In genomic region chr8:123213118-123213772, GRCm38 (mm10) we compare ENCODE assay signal across 8 mouse cellular contexts. TPM values are rescaled to one million over a fixed set of nuclear protein-coding genes. Genes with fewer than 3 reads are reported as not detected.
DNase-seq lines count a peak whose midpoint lies in the region; ATAC-seq and TF ChIP-seq lines count a peak whose summit lies in the region.

No protein-coding gene starts in this region.

- WGBS in intestine, embryonic 15.5 days = 15% methylated on average over 22 of the region's 22 CpGs

- H3ac ChIP-seq in myocyte (ENCODE audit: control insufficient read depth, insufficient read length) = peak overlapping the region; percentile 63

- peak; percentile 21 for ATAC-seq in erythroblast, adult 5-6 weeks (replicated peaks; ENCODE audit: low FRiP score, poor library complexity, severe bottlenecking)
- peak; percentile 42 for ATAC-seq in intestine, embryonic 15.5 days

- peak overlapping the region; percentile 80 for H3K4me2 ChIP-seq in intestine, embryonic 15.5 days (replicated peaks)
- peak overlapping the region; percentile 87 for H3K4me2 ChIP-seq in myocyte (ENCODE audit: low read depth)

- no peaks in the 10 kb centered on the region for H3K9me3 ChIP-seq in intestine, embryonic 15.5 days

- H3K79me2 ChIP-seq in myocyte (ENCODE audit: control insufficient read depth, insufficient read depth) = peaks cover 15% of the 10 kb centered on the region

- TF ChIP-seq CTCF in layer of hippocampus, adult 2 months (conservative IDR thresholded peaks at IDR 0.05) = peak; percentile 1; the same call in 1 of the 2 replicates

- peaks cover 19% of the 10 kb centered on the region for H3K36me3 ChIP-seq in intestine, embryonic 15.5 days
- H3K36me3 ChIP-seq in myocyte (ENCODE audit: control insufficient read depth, insufficient read depth) = peaks cover 11% of the 10 kb centered on the region

- peak overlapping the region; percentile 84 for H3K4me3 ChIP-seq in layer of hippocampus, adult 2 months
- H3K4me3 ChIP-seq in intestine, embryonic 15.5 days (replicated peaks) = peak overlapping the region; percentile 89
- peak overlapping the region; percentile 85 for H3K4me3 ChIP-seq in myocyte

- TF ChIP-seq POLR2A in myocyte (IDR thresholded peaks at IDR 0.05; ENCODE audit: insufficient read length, low read depth) = no peak

- H3K4me1 ChIP-seq in intestine, embryonic 15.5 days (replicated peaks) = peaks cover 13% of the 10 kb centered on the region

- DNase-seq in layer of hippocampus, adult 2 months (ENCODE audit: low spot score in 2 of 2) = no peak
- DNase-seq in layer of hippocampus, adult 9-10 months (ENCODE audit: low spot score) = no peak
- no peak for DNase-seq in right cerebral cortex, postnatal 10 days (ENCODE audit: low spot score in 2 of 2)
- no peak for DNase-seq in left cerebral cortex, adult 18-20 months (ENCODE audit: low spot score in 2 of 2)
- DNase-seq in c-Kit-positive CD71-positive TER-119-positive erythroid progenitor cells, embryonic 14.5 days (ENCODE audit: low spot score) = no peak

- no peaks in the 10 kb centered on the region for H3K27me3 ChIP-seq in intestine, embryonic 15.5 days (replicated peaks)
- H3K27me3 ChIP-seq in myocyte (ENCODE audit: control insufficient read depth, insufficient read depth, insufficient read length) = no peaks in the 10 kb centered on the region

- peak overlapping the region; percentile 91 for H3K27ac ChIP-seq in layer of hippocampus, adult 2 months
- peak overlapping the region; percentile 55; the same call in 1 of the 2 replicates for H3K27ac ChIP-seq in intestine, embryonic 15.5 days

- peak overlapping the region; percentile 92 for H3K9ac ChIP-seq in intestine, embryonic 15.5 days

TF ChIP-seq in myocyte, 11 proteins besides CTCF, POLR2A, EP300 and RAD21:
- no peak for TF ChIP-seq E2F4 (IDR thresholded peaks at IDR 0.05; ENCODE audit: insufficient read depth)
- no peak for TF ChIP-seq MYOG (IDR thresholded peaks at IDR 0.05; ENCODE audit: control insufficient read depth in 1 of 3, insufficient read depth in 1 of 3, insufficient read length in 2 of 3, low read depth in 2 of 3)
- TF ChIP-seq SRF (IDR thresholded peaks at IDR 0.05; ENCODE audit: control insufficient read depth, insufficient read length, low read depth) = no peak
- TF ChIP-seq TCF12 (IDR thresholded peaks at IDR 0.05; ENCODE audit: insufficient read depth, poor library complexity, severe bottlenecking) = no peak
- no peak for TF ChIP-seq MYOD1 (IDR thresholded peaks at IDR 0.05; ENCODE audit: control insufficient read depth in 1 of 3, insufficient read length in 2 of 3, low read depth in 2 of 3)
- TF ChIP-seq MAX (IDR thresholded peaks at IDR 0.05; ENCODE audit: low read depth) = no peak
- no peak for TF ChIP-seq REST (IDR thresholded peaks at IDR 0.05; ENCODE audit: insufficient read depth, insufficient read length)

RNA-seq across cellular contexts. Expression of gene Spata33, which starts 0.6 kb away (rescaled TPM):
- total RNA-seq in layer of hippocampus, adult 2 months (2021) = 1 to 10 TPM; 6.5 to 7.1 TPM
- not detected in 2 replicates for total RNA-seq in erythroblast, adult 5-6 weeks (2015; ENCODE audit: low replicate concordance)
- total RNA-seq in erythroblast, adult 5-6 weeks (2017; ENCODE audit: low replicate concordance) = not detected in 2 replicates
- 1.8 and 2.3 TPM in 2 replicates for polyA plus RNA-seq in intestine, embryonic 15.5 days (2015; fragmentation: Nextera tagmentation; extraction: Ambion mirVana)
- polyA plus RNA-seq in myocyte (2012; fragmentation: generic; extraction: Trizol) = 2.5 TPM
- total RNA-seq in left cerebral cortex, adult 18-20 months (2021) = 1 to 10 TPM; 5.9 to 9.8 TPM

RNA-seq across cellular contexts. Expression of gene Chmp1a, which starts 0.7 kb away (rescaled TPM):
- total RNA-seq in layer of hippocampus, adult 2 months (2021) = 100 to 1,000 TPM; 102 to 111 TPM
- total RNA-seq in erythroblast, adult 5-6 weeks (2015; ENCODE audit: low replicate concordance) = 19.2 and 24.9 TPM in 2 replicates
- total RNA-seq in erythroblast, adult 5-6 weeks (2017; ENCODE audit: low replicate concordance) = 17.0 and 24.1 TPM in 2 replicates
- polyA plus RNA-seq in intestine, embryonic 15.5 days (2015; fragmentation: Nextera tagmentation; extraction: Ambion mirVana) = 142 and 148 TPM in 2 replicates
- 114 TPM for polyA plus RNA-seq in myocyte (2012; fragmentation: generic; extraction: Trizol)
- total RNA-seq in left cerebral cortex, adult 18-20 months (2021) = 100 to 1,000 TPM in 1 of 2 experiments, 10 to 100 TPM in 1; 88.7 to 103 TPM

RNA-seq across cellular contexts. Expression of gene Cdk10, which starts 11.4 kb away (rescaled TPM):
- 10 to 100 TPM; 93.9 to 98.8 TPM for total RNA-seq in layer of hippocampus, adult 2 months (2021)
- total RNA-seq in erythroblast, adult 5-6 weeks (2015; ENCODE audit: low replicate concordance) = 3.1 and 5.6 TPM in 2 replicates
- 3.0 and 7.5 TPM in 2 replicates for total RNA-seq in erythroblast, adult 5-6 weeks (2017; ENCODE audit: low replicate concordance)
- polyA plus RNA-seq in intestine, embryonic 15.5 days (2015; fragmentation: Nextera tagmentation; extraction: Ambion mirVana) = 24.2 and 25.4 TPM in 2 replicates
- 31.0 TPM for polyA plus RNA-seq in myocyte (2012; fragmentation: generic; extraction: Trizol)
- 10 to 100 TPM; 94.7 to 98.6 TPM for total RNA-seq in left cerebral cortex, adult 18-20 months (2021)

RNA-seq across cellular contexts. Expression of gene Spata2l, which starts 22.8 kb away (rescaled TPM):
- total RNA-seq in layer of hippocampus, adult 2 months (2021) = 10 to 100 TPM; 71.4 to 75.0 TPM
- 2.3 TPM in 1 of 2 replicates, not detected in the other for total RNA-seq in erythroblast, adult 5-6 weeks (2015; ENCODE audit: low replicate concordance)
- 0.56 and 2.0 TPM in 2 replicates for total RNA-seq in erythroblast, adult 5-6 weeks (2017; ENCODE audit: low replicate concordance)
- polyA plus RNA-seq in intestine, embryonic 15.5 days (2015; fragmentation: Nextera tagmentation; extraction: Ambion mirVana) = 5.4 and 5.5 TPM in 2 replicates
- 1.1 TPM for polyA plus RNA-seq in myocyte (2012; fragmentation: generic; extraction: Trizol)
- total RNA-seq in left cerebral cortex, adult 18-20 months (2021) = 10 to 100 TPM; 79.4 to 82.0 TPM

RNA-seq across cellular contexts. Expression of gene Dpep1, which starts 27.2 kb away (rescaled TPM):
- under 1 TPM in 1 of 2 experiments, not detected in 1; 0.37 TPM for total RNA-seq in layer of hippocampus, adult 2 months (2021)
- 1.3 TPM in 1 of 2 replicates, not detected in the other for total RNA-seq in erythroblast, adult 5-6 weeks (2015; ENCODE audit: low replicate concordance)
- not detected in 2 replicates for total RNA-seq in erythroblast, adult 5-6 weeks (2017; ENCODE audit: low replicate concordance)
- 3.9 and 5.4 TPM in 2 replicates for polyA plus RNA-seq in intestine, embryonic 15.5 days (2015; fragmentation: Nextera tagmentation; extraction: Ambion mirVana)
- polyA plus RNA-seq in myocyte (2012; fragmentation: generic; extraction: Trizol) = 12.9 TPM
- not detected for total RNA-seq in left cerebral cortex, adult 18-20 months (2021)

Comparison
In these comparisons a context has a peak if more than half of its experiments do, and no peak if none do; other contexts are left out.
1. RNA of gene Spata33, which starts 0.6 kb away (total RNA-seq): 5.9 to 9.8 TPM in left cerebral cortex, adult 18-20 months and 6.5 to 7.1 TPM in layer of hippocampus, adult 2 months; not detected in erythroblast, adult 5-6 weeks; every median in the first group is over 4 times any median in the second.
2. RNA of gene Cdk10, which starts 11.4 kb away (total RNA-seq): 93.9 to 98.8 TPM in layer of hippocampus, adult 2 months and 94.7 to 98.6 TPM in left cerebral cortex, adult 18-20 months; 3.0 to 7.5 TPM in erythroblast, adult 5-6 weeks; every median in the first group is over 10 times any median in the second.
3. Peak in every context shown above with its lines, with median percentiles within 50 percentile points of each other: H3K4me3 ChIP-seq.